Mouse (Mus musculus) CH12F3 (cell line): ENCODE data around the gene Olfr558.

Experiments used
- in situ Hi-C: fragments of 300-500 bp; cut with MboI; formaldehyde crosslinking; loops from 2 replicates; pipeline ENCODE4 v1.14.3; 2020; ENCODE audit warnings: low sequenced_read_pairs

The Olfr558 gene

DNA sequence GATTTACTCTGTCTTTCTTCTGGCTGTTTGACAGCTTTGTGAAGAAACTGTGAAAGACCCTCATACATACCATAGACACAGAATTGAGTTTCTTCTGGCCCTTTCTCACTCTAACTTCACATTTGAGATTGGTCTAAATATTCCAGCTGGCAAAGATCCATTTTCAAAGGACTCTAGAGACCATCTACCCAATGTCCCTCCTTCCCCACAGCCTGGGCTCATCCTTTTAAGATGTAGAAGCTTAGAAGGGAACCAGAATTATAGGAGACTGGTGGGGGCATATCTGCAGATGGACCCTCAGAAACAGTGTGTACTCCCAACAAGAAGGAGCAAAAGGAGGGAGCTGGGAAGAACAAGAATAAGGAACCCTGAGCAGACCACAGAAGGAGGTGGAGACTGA is at the start of gene Olfr558:
Olfr558 (plus strand) TSS at position 301 of the 400 bp plus-strand sequence.
- in situ Hi-C loops = no loop called here

DNA sequence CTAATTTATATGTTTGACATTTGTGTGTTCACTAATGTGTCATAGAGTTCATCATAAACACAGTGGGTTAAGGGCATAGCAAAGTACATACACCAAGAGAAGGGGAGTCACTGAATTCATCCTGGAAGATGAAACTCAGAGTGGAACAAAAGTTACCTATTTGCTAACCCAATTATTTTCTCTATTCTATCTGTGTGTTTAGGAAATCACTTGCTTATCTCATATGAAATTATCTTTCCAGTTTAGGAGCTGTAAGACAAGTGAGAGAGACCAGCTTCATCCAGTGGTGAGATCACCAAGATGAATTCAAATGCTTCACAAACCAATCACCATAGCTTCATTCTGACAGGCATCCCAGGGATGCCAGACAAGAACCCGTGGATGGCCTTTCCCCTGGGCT is 43.5 kb upstream of the Olfr558 start, which contains the start of gene Olfr555:
Olfr555 (plus strand) TSS at position 301 of the 400 bp plus-strand sequence.
- in situ Hi-C loops = no loop called here

DNA sequence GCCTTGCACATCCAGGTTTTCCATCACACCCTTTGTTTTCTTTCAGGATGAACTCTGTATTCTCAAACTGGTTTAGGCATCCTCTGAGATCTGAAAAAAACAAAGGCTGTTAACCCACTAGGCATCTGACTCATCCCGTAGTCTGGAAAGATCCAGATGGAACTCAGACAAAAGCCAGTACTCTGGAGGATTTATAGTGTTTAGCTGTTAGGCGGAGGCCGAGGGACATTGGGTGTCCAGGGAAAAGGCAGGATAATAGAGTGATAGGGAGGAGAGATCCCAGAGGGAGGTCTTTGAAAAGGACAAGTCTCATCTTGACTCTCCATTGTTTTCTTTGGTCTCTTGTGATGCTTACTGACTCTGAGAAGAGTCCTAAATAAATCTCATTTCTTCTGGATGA is 37.4 kb upstream of the Olfr558 start, which contains the start of gene Olfr556:
Olfr556 (plus strand) TSS at position 301 of the 400 bp plus-strand sequence.
- in situ Hi-C loops = no loop called here

DNA sequence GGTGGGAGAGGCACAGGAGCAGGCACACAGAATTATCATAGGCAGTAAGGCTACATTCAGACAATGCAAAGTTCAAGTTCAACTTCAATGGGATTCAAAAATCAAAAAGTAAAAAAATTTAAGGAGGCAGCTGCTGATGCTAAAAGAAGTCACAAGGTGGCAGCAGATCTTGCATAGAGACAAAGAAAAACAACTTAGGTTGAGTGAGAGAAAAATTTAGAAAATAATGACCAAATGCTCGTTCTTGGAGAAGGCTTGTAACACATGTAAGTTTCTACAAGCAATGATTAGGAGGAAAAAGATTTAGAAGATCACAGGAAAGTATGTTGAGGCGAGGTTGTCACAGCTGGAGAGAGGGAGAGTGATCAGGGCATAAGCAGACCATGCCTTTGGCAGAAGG is 36.6 kb upstream of the Olfr558 start:
- in situ Hi-C loops = no loop called here

DNA sequence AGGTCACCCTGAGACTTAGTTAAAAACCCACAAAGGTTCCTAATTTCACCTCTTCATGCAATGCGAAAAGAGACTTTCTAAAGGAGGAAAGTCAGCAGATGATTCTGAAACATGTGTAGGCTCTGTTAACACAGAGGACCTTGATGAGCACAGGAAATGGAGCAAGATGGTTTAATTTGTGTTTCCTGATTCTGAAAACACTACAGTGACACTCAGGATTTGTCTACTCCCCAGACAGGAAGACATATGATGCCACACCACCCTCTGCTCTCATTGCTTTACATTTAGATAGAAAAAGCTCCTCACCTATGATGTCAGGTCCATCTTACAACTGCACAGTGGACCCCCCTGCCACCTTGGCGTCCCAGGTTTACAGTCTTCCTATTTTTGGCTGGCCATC is 25.8 kb upstream of the Olfr558 start:
- in situ Hi-C loops = no loop called here

DNA sequence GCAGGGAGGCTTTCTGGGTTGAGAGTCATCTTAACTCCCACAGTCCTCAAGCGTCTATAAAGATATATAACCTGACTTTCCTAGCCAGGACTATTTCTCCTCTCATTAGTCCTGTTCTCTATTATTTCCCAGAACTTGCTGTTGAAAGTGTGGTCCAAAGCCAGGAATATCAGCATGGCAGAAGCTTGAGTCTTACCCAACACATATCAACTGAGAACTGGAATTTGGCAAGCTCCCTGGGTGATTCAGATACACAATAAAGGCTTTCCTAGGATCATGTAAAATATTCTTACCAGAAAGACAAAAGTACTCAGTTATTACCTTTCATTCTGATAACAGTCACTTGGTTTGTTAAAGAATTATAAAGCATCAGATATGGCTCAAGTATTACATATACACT is 20.1 kb upstream of the Olfr558 start:
- in situ Hi-C loops = no loop called here

DNA sequence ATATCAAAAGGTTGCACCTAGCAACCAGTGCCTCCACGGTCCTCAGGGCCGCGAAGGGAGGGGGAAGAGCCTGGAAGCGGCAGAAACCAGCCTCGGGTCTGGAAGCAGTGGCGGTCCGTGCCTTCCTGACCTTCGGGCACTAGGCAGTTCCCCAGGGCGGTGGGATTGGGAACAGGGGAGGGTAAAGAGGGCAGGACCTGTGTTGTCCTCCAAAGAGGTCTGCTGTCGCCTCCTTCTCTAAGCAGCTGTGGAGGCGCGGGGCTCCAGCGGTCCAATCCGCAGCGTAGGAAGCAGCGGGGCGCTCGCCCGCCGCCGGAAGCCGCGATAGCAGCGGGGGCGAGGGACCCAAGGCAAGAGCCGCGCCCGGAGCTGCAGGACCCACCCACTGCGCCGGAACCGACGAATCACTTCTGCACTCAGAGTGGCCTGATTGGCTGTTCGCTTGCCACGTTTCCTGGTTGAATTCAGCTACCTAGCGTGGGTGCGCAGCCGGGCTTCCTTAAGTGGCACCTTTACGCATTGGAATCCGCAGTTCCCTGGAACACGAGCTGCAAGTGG is 15.0 kb upstream of the Olfr558 start, which contains the start of gene Trim68:
Trim68 (minus strand) TSS at position 384 of the 558 bp plus-strand sequence.
- in situ Hi-C loops = no loop called here

DNA sequence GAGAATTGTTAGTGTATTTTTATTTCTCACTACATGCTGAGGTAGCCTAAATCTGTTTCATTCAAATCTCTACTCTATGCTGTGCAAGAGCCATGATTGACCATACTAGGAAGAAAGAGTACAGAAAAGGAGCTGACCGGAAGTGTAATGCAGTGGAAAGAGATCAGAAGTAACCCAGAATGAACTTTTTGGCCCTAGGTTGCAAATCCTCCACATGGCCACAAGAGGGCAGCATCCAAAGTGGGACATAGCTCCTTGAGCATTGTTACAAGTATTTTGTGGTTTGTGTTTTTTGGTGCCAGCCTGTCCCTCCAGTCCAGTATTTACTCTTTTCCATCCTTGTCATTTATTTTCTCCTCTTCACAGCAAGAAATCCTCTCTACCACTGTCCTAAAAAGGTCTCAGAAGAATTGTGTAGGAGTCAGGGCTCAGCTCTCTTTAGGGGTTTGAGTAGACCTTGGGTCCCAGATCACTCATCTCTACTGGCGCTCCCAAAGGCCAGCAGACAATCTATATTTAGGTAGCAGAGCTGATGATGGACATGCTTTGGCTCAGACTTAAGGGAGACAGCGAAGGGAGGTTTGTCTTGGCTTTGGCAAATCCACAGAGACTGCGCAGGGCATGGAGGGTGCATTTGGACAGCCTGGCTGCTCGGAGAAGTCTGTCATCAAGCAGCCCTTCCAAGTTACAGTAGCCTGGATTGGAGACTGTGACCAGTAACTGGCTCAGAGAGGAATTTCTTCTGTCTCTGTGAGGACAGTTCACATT is 6.5 kb upstream of the Olfr558 start, which contains the start of gene Olfr557:
Olfr557 (plus strand) TSS at position 553 of the 768 bp plus-strand sequence.
- in situ Hi-C loops = no loop called here

DNA sequence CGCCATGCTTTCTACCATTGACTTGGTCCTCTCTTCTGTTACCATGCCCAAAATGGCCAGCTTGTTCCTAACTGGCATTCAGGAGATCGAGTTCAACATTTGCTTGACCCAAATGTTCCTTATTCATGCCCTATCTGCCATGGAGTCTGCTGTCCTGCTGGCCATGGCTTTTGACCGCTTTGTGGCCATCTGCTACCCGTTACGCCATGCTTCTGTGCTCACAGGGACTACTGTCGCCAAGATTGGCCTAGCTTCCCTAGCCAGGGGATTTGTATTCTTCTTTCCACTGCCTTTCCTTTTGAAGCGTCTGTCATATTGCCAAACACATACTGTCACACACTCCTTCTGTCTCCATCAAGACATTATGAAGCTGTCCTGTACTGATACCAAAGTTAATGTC is 3.6 kb upstream of the Olfr558 start:
- in situ Hi-C loops = no loop called here

DNA sequence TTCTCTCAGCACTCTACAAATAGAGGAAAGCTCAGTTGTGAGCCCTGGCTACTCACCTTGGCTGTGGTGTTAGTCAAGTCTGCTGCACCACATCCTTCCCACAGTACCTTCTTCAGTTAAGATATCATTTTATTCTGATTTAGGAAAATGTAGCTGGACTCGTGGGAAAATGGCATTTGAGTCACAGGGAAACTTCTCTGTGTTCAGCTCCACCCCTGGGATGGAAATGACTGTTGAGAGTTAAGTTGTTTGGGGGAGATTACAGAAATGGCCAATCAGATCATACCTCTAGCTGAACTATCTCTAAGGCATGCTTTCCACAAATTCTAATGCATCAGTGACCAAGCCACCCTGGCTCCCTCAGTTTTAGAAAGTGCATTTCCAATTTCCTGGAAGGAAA is 17.0 kb downstream of the Olfr558 start, which contains the start of gene Olfr33:
Olfr33 (minus strand) TSS at position 101 of the 400 bp plus-strand sequence.
- in situ Hi-C loops = no loop called here

DNA sequence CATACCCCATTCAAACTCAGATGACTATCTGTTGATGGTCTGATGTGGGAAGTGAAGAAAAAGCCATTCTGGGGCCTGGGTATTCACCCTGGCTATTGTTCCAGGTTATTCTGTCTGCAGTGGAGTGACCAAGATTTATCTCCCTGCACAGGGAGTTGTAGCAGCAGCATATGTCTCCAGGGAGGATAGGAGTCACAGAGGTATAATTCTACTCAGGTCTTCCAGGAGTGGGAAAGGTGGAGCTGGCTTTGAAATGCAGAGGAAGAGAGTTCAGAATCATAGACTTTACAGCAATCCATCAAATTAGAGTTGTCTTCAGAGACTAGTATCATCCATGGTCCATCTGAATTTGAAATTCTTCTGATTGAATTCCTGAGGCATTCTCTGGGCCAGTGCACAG is 25.4 kb downstream of the Olfr558 start, which contains the start of gene Olfr559:
Olfr559 (minus strand) TSS at position 101 of the 400 bp plus-strand sequence.
- in situ Hi-C loops = no loop called here

DNA sequence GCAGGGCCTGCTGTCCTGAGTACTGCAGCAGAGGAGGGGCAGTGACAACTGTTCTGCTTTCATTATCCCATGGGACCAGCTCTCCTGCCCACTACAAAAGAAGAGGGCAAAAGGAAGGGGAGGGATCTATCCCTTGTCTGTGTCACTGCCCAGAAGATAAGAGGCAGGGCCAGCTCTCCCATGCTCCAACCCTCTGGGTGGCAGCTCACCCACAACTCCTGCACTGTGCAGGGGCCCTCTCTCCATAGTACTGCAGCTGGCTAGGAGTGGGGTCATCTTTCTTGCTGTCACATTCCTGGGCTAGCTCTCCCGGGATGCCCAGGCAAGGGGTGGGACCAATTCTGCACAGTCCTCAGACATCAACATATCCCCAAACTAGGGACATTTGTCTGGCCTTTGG is 31.8 kb downstream of the Olfr558 start:
- in situ Hi-C loops = no loop called here

DNA sequence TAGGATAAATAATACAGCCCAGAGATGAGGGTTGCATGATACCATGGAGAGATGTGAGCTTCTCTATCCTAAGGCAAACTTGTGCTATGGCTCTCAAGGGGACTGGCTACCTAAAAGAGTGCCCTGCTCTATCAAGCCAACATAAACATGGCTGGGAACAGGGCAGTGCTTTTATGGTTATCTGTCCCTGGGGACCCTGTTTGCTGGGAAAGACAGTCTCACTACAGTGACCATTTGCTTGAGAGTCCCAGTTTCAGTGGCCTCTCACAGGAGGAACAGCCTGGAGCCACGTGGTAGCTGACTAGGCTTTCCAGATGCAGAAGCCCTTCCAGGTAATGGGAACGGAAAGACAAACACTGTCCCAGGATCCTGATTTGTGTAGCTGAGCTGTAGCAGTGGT is 35.7 kb downstream of the Olfr558 start:
- in situ Hi-C loops = no loop called here

DNA sequence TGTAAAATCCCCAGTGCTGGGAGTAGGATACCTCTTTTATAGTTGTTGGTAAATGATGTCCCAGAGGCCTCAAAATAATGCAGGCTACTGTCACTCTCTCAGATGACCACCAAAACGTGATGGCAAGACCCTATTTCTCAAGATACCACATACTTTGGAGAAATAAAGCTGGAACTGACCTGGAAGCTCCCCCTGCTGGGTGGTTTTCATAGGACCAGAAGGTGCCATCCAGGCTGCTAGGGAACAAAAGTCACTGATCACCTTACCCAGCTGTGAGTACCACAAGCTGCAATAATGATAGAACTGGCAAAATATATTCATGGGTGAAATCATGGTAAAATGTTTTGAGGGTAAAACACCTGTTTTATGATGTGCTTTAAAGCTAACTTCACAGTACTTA is 50.1 kb downstream of the Olfr558 start:
- in situ Hi-C loops = no loop called here

DNA sequence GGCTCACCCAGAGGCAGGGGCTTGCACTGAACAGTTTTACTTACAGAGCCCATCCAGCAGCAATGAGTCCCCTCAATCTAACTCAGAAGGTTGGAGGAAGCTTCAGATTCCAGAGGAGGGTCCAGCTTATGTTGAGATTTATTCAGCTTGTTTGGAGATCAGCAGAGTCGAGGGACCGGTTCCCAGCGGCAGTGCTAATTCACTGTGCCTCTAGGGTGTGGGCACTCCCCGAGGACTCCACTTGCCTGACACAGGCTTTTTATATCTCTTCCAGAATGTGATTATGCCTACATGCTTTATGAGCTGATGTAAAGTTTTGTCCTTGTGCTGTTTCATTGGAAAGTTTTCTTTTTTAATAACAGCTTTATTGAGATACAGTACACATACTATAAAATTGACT is 57.3 kb downstream of the Olfr558 start, which contains the start of the genes Olfr560 and Olfr78:
Olfr560 (minus strand) TSS at position 101 of the 400 bp plus-strand sequence.
Olfr78 (minus strand) TSS at position 206 of the 400 bp plus-strand sequence.
- in situ Hi-C loops = no loop called here
